Mouse (Mus musculus): ENCODE data around the gene Ppil2. TPM values are rescaled to one million over a fixed set of nuclear protein-coding genes. Genes with fewer than 3 reads are reported as not detected.

Gene Ppil2
- polyA plus RNA-seq, 2 experiments = 33.4 to 46.1 TPM

- Histone ChIP-seq H3K9me3 (ENCODE audit: control insufficient read depth, low read length) (no peaks in the 10 kb centered on the region), H3K4me1 (replicated peaks; ENCODE audit: control insufficient read depth in 2 of 2, insufficient read depth in 2 of 2, low read length in 1 of 2) (no peaks in the 10 kb centered on the region), H3K27me3 (ENCODE audit: control insufficient read depth, insufficient read depth, low read length) (no peaks in the 10 kb centered on the region), H3K4me2 (ENCODE audit: low read depth) (no peak overlapping the region), H3K27ac (no peak overlapping the region), H3K4me3 (ENCODE audit: insufficient read depth in 1 of 2, low read depth in 2 of 2, low read length in 2 of 2) (no peak overlapping the region), H3K36me3 (replicated peaks; ENCODE audit: control insufficient read depth, insufficient read depth, low read depth) (peaks cover 22% of the 10 kb centered on the region), H3K9ac (replicated peaks) (no peak overlapping the region)
- TF ChIP-seq EP300 (IDR thresholded peaks at IDR 0.05; ENCODE audit: low read depth) (no peak), CTCF (IDR thresholded peaks at IDR 0.05; ENCODE audit: low read depth) (no peak)
- WGBS (ENCODE audit: insufficient replicate concordance) = 78% methylated on average over 4 of the region's 4 CpGs
- DNase-seq (ENCODE audit: low read depth in 3 of 3, low spot score in 3 of 3) (no peak), ATAC-seq (ENCODE audit: insufficient read depth) (no peak)
These were observed 25.4 kb downstream of the Ppil2 start for GRCm38 (mm10) chr16:17085636-17086035.

- no peak for TF ChIP-seq CTCF (IDR thresholded peaks at IDR 0.05; ENCODE audit: low read depth)
- no peak for TF ChIP-seq EP300 (IDR thresholded peaks at IDR 0.05; ENCODE audit: low read depth)
- H3K27ac ChIP-seq = no peak overlapping the region
- peaks cover 7% of the 10 kb centered on the region for H3K36me3 ChIP-seq (replicated peaks; ENCODE audit: control insufficient read depth, insufficient read depth, low read depth)
- H3K4me1 ChIP-seq (replicated peaks; ENCODE audit: control insufficient read depth in 2 of 2, insufficient read depth in 2 of 2, low read length in 1 of 2) = 0 out of 4 replicates have a peak, but pooled peaks cover 0 to 1% of the 10 kb centered on the region in 2 experiments
- no peaks in the 10 kb centered on the region for H3K9me3 ChIP-seq (ENCODE audit: control insufficient read depth, low read length)
- no peak overlapping the region for H3K4me3 ChIP-seq (ENCODE audit: insufficient read depth in 1 of 2, low read depth in 2 of 2, low read length in 2 of 2)
- no peak overlapping the region for H3K9ac ChIP-seq (replicated peaks)
- 81% methylated on average over 6 of the region's 6 CpGs for WGBS (ENCODE audit: insufficient replicate concordance)
- no peaks in the 10 kb centered on the region for H3K27me3 ChIP-seq (ENCODE audit: control insufficient read depth, insufficient read depth, low read length)
- H3K4me2 ChIP-seq (ENCODE audit: low read depth) = no peak overlapping the region
- no peak for ATAC-seq (ENCODE audit: insufficient read depth)
- DNase-seq (ENCODE audit: low read depth in 3 of 3, low spot score in 3 of 3) = no peak
These were observed 28.8 kb downstream of the Ppil2 start for GRCm38 (mm10) chr16:17082121-17082792.

- no peak overlapping the region for H3K27ac ChIP-seq
- no peaks in the 10 kb centered on the region for H3K36me3 ChIP-seq (replicated peaks; ENCODE audit: control insufficient read depth, insufficient read depth, low read depth)
- no peak for ATAC-seq (ENCODE audit: insufficient read depth)
- no peaks in the 10 kb centered on the region for H3K9me3 ChIP-seq (ENCODE audit: control insufficient read depth, low read length)
- TF ChIP-seq CTCF (IDR thresholded peaks at IDR 0.05; ENCODE audit: low read depth) (no peak), EP300 (IDR thresholded peaks at IDR 0.05; ENCODE audit: low read depth) (no peak)
- 72% methylated on average over 7 of the region's 7 CpGs for WGBS (ENCODE audit: insufficient replicate concordance)
- H3K27me3 ChIP-seq (ENCODE audit: control insufficient read depth, insufficient read depth, low read length) = no peaks in the 10 kb centered on the region
- no peak for DNase-seq (ENCODE audit: low read depth in 3 of 3, low spot score in 3 of 3)
- H3K4me3 ChIP-seq (ENCODE audit: insufficient read depth in 1 of 2, low read depth in 2 of 2, low read length in 2 of 2) = no peak overlapping the region
- H3K4me2 ChIP-seq (ENCODE audit: low read depth) = no peak overlapping the region
- H3K9ac ChIP-seq (replicated peaks) = no peak overlapping the region
- 0 out of 4 replicates have a peak, but pooled peaks cover 0 to 1% of the 10 kb centered on the region in 2 experiments for H3K4me1 ChIP-seq (replicated peaks; ENCODE audit: control insufficient read depth in 2 of 2, insufficient read depth in 2 of 2, low read length in 1 of 2)
These were observed 33.0 kb downstream of the Ppil2 start for GRCm38 (mm10) chr16:17078101-17078500.

GRCm38 (mm10) chr16:17076869-17077268 is 34.2 kb downstream of the Ppil2 start:
- Histone ChIP-seq H3K4me1 (replicated peaks; ENCODE audit: control insufficient read depth in 2 of 2, insufficient read depth in 2 of 2, low read length in 1 of 2) (0 out of 4 replicates have a peak, but pooled peaks cover 0 to 1% of the 10 kb centered on the region in 2 experiments), H3K36me3 (replicated peaks; ENCODE audit: control insufficient read depth, insufficient read depth, low read depth) (no peaks in the 10 kb centered on the region), H3K4me2 (ENCODE audit: low read depth) (no peak overlapping the region), H3K4me3 (ENCODE audit: insufficient read depth in 1 of 2, low read depth in 2 of 2, low read length in 2 of 2) (no peak overlapping the region), H3K9me3 (ENCODE audit: control insufficient read depth, low read length) (no peaks in the 10 kb centered on the region), H3K9ac (replicated peaks) (no peak overlapping the region), H3K27me3 (ENCODE audit: control insufficient read depth, insufficient read depth, low read length) (no peaks in the 10 kb centered on the region), H3K27ac (no peak overlapping the region)
- ATAC-seq (ENCODE audit: insufficient read depth) (no peak), DNase-seq (ENCODE audit: low read depth in 3 of 3, low spot score in 3 of 3) (no peak)
- TF ChIP-seq EP300 (IDR thresholded peaks at IDR 0.05; ENCODE audit: low read depth) (no peak), CTCF (IDR thresholded peaks at IDR 0.05; ENCODE audit: low read depth) (no peak)

GRCm38 (mm10) chr16:17076301-17076700 is 34.8 kb downstream of the Ppil2 start:
- H3K27me3 ChIP-seq (ENCODE audit: control insufficient read depth, insufficient read depth, low read length) = no peaks in the 10 kb centered on the region
- H3K9me3 ChIP-seq (ENCODE audit: control insufficient read depth, low read length) = no peaks in the 10 kb centered on the region
- no peak for DNase-seq (ENCODE audit: low read depth in 3 of 3, low spot score in 3 of 3)
- no peaks in the 10 kb centered on the region for H3K36me3 ChIP-seq (replicated peaks; ENCODE audit: control insufficient read depth, insufficient read depth, low read depth)
- WGBS (ENCODE audit: insufficient replicate concordance) = 78% methylated on average over 2 of the region's 2 CpGs
- H3K4me3 ChIP-seq (ENCODE audit: insufficient read depth in 1 of 2, low read depth in 2 of 2, low read length in 2 of 2) = no peak overlapping the region
- H3K4me1 ChIP-seq (replicated peaks; ENCODE audit: control insufficient read depth in 2 of 2, insufficient read depth in 2 of 2, low read length in 1 of 2) = 0 out of 4 replicates have a peak, but pooled peaks cover 0 to 1% of the 10 kb centered on the region in 2 experiments
- TF ChIP-seq CTCF (IDR thresholded peaks at IDR 0.05; ENCODE audit: low read depth) (peak; percentile 35; the same call in 1 of the 2 replicates), EP300 (IDR thresholded peaks at IDR 0.05; ENCODE audit: low read depth) (no peak)
- ATAC-seq (ENCODE audit: insufficient read depth) = no peak
- no peak overlapping the region for H3K27ac ChIP-seq
- H3K9ac ChIP-seq (replicated peaks) = no peak overlapping the region
- no peak overlapping the region for H3K4me2 ChIP-seq (ENCODE audit: low read depth)
